Mouse (Mus musculus) limb, embryonic 14.5 days (tissue): ENCODE measurements around the gene Gm21188. TPM values are rescaled to one million over a fixed set of nuclear protein-coding genes. Genes with fewer than 3 reads are reported as not detected.
"Not testable (repeated sequence)": the region's sequence is repeated elsewhere in the genome, so short reads cannot be mapped to it uniquely, and the experiment has no call there.

Experiments used
- ATAC-seq: fragments of 200-750 bp; cut with Nextera tagmentation; 2 replicates; pipeline ENCODE4 v1.8.0; 2017; ENCODE audit warnings: low read depth, moderate number of reproducible peaks, moderate TSS enrichment; ENCODE audit not compliant: low FRiP score
- DNase-seq: peaks from one replicate; pipeline ENCODE4 v3.0.0-alpha.2; 2015; ENCODE audit warnings: low spot score
- H3K27ac ChIP-seq: fragments of 300-500 bp; sonication (generic); replicated peaks from 2 replicates; pipeline ENCODE4 v1.5.1; 2014; ENCODE audit warnings: low read depth, mild to moderate bottlenecking, low read length, moderate library complexity, mixed read lengths
- H3K27me3 ChIP-seq: fragments of 300-500 bp; sonication (generic); 2 replicates; pipeline ENCODE4 v1.6.1; 2014; ENCODE audit warnings: low read length, mixed read lengths; ENCODE audit not compliant: control insufficient read depth, insufficient read depth
- H3K36me3 ChIP-seq: fragments of 300-500 bp; sonication (generic); 2 replicates; pipeline ENCODE4 v1.6.1; 2014; ENCODE audit warnings: mild to moderate bottlenecking, low read length, moderate library complexity, mixed read lengths; ENCODE audit not compliant: control insufficient read depth, insufficient read depth
- H3K4me1 ChIP-seq: fragments of 300-500 bp; sonication (generic); 2 replicates; pipeline ENCODE4 v1.6.1; 2014; ENCODE audit warnings: antibody characterized with exemption, low read length, mixed read lengths; ENCODE audit not compliant: control insufficient read depth, insufficient read depth
- H3K4me2 ChIP-seq: fragments of 300-500 bp; sonication (generic); replicated peaks from 2 replicates; pipeline ENCODE4 v1.6.1; 2014; ENCODE audit warnings: low read depth, mild to moderate bottlenecking, low read length, moderate library complexity; ENCODE audit not compliant: severe bottlenecking
- H3K4me3 ChIP-seq: fragments of 300-500 bp; sonication (generic); replicated peaks from 2 replicates; pipeline ENCODE4 v1.5.1; 2014; ENCODE audit warnings: low read length
- H3K9ac ChIP-seq: fragments of 300-500 bp; sonication (generic); 2 replicates; pipeline ENCODE4 v1.6.1; 2014; ENCODE audit warnings: mild to moderate bottlenecking, low read depth, low read length, moderate library complexity; ENCODE audit not compliant: severe bottlenecking
- H3K9me3 ChIP-seq: fragments of 300-500 bp; sonication (generic); 2 replicates; pipeline ENCODE4 v1.6.1; 2016; ENCODE audit warnings: low read length; ENCODE audit not compliant: control insufficient read depth
- WGBS: fragments of 180-500 bp; shearing (Covaris S2); extraction: QIAGEN DNeasy Blood & Tissue Kit; methylation state at CpG from one replicate; pipeline ENCODE4 v1.1.7; 2014; 5-methylcytosine and 5-hydroxymethylcytosine counted together
- polyA plus RNA-seq, 2 experiments: library from polyadenylated mRNA; depleted of rRNA in 1 of 2; stranded (reverse) in 1 of 2; unstranded in 1 of 2; fragments of >200 nt; fragmentation: Nextera tagmentation in 1 of 2; extraction: Ambion mirVana in 1 of 2; gene quantifications; 2 replicates each; pipeline versions ENCODE4 v1.2.1 to v1.2.3; 2012 to 2014

Gene Gm21188
- polyA plus RNA-seq, 2 experiments: 0.19 TPM; not detected in 1

- not testable (repeated sequence) for H3K9me3 ChIP-seq, H3K4me2 ChIP-seq, H3K27ac ChIP-seq, H3K27me3 ChIP-seq, H3K36me3 ChIP-seq, ATAC-seq, H3K9ac ChIP-seq, DNase-seq, H3K4me1 ChIP-seq, H3K4me3 ChIP-seq
- WGBS: 3% methylated on average over 19 of the region's 21 CpGs
Observed at GRCm38 (mm10) chr13:120025004-120025403, 27.0 kb downstream of the Gm21188 start.

GRCm38 (mm10) chr13:120024581-120024980 lies 27.4 kb downstream of the Gm21188 start:
- H3K27me3 ChIP-seq, DNase-seq, H3K9me3 ChIP-seq, H3K4me1 ChIP-seq, H3K27ac ChIP-seq, H3K9ac ChIP-seq, ATAC-seq, H3K4me3 ChIP-seq, H3K4me2 ChIP-seq, H3K36me3 ChIP-seq: not testable (repeated sequence)
- 12% methylated on average over 9 of the region's 9 CpGs for WGBS

- not testable (repeated sequence) for H3K36me3 ChIP-seq, H3K4me1 ChIP-seq, DNase-seq, ATAC-seq, H3K27ac ChIP-seq, H3K27me3 ChIP-seq, H3K4me3 ChIP-seq, H3K4me2 ChIP-seq, H3K9ac ChIP-seq, H3K9me3 ChIP-seq
- WGBS: no CpG with 5 or more reads among the region's 1 CpGs
Observed at GRCm38 (mm10) chr13:120021477-120021876, 30.5 kb downstream of the Gm21188 start.

- H3K4me2 ChIP-seq, H3K36me3 ChIP-seq, DNase-seq, H3K27ac ChIP-seq, H3K4me3 ChIP-seq, H3K27me3 ChIP-seq, H3K4me1 ChIP-seq, H3K9me3 ChIP-seq, H3K9ac ChIP-seq: not testable (repeated sequence)
- ATAC-seq: 0 out of 2 replicates have a peak, but pooled peaks have one; percentile 6
- WGBS: 0% methylated on average over 5 of the region's 32 CpGs
Observed at GRCm38 (mm10) chr13:120015348-120016007, 36.5 kb downstream of the Gm21188 start.

GRCm38 (mm10) chr13:120013962-120014361 lies 38.0 kb downstream of the Gm21188 start:
- no CpG with 5 or more reads among the region's 2 CpGs for WGBS
- H3K4me1 ChIP-seq, H3K9ac ChIP-seq, DNase-seq, ATAC-seq, H3K9me3 ChIP-seq, H3K27ac ChIP-seq, H3K4me3 ChIP-seq, H3K27me3 ChIP-seq, H3K4me2 ChIP-seq, H3K36me3 ChIP-seq: not testable (repeated sequence)

- WGBS: no CpG with 5 or more reads among the region's 5 CpGs
- ATAC-seq, H3K4me2 ChIP-seq, H3K4me1 ChIP-seq, H3K9me3 ChIP-seq, H3K36me3 ChIP-seq, DNase-seq, H3K4me3 ChIP-seq, H3K9ac ChIP-seq, H3K27ac ChIP-seq, H3K27me3 ChIP-seq: not testable (repeated sequence)
Observed at GRCm38 (mm10) chr13:120013544-120013943, 38.5 kb downstream of the Gm21188 start.

- not testable (repeated sequence) for H3K36me3 ChIP-seq, H3K9ac ChIP-seq, DNase-seq, H3K9me3 ChIP-seq, H3K4me1 ChIP-seq, ATAC-seq, H3K4me3 ChIP-seq, H3K27ac ChIP-seq, H3K4me2 ChIP-seq, H3K27me3 ChIP-seq
Observed at GRCm38 (mm10) chr13:120010068-120010467, 41.9 kb downstream of the Gm21188 start.

- not testable (repeated sequence) for H3K9me3 ChIP-seq, H3K27ac ChIP-seq, DNase-seq, H3K4me2 ChIP-seq, H3K4me1 ChIP-seq, H3K27me3 ChIP-seq, H3K4me3 ChIP-seq, ATAC-seq, H3K9ac ChIP-seq, H3K36me3 ChIP-seq
- no CpG with 5 or more reads among the region's 4 CpGs for WGBS
Observed at GRCm38 (mm10) chr13:119999215-119999614, 52.8 kb downstream of the Gm21188 start.
